Mouse (Mus musculus) induced T-regulatory cell, adult 2 months (primary cell): Measurements from ENCODE around the gene Crb3.

ENCODE experiments used
- DNase-seq: peaks from one replicate; pipeline ENCODE4 v3.0.0-alpha.2; 2012; ENCODE audit warnings: low read depth

Crb3 gene

DNA sequence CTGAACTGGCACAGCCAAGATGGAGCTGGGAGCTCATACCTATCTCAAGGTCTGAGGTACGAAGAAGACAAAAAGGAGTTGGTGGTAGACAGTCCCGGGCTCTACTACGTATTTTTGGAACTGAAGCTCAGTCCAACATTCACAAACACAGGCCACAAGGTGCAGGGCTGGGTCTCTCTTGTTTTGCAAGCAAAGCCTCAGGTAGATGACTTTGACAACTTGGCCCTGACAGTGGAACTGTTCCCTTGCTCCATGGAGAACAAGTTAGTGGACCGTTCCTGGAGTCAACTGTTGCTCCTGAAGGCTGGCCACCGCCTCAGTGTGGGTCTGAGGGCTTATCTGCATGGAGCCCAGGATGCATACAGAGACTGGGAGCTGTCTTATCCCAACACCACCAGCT, 48.2 kb downstream of the Crb3 start:
- no peak for DNase-seq

DNA sequence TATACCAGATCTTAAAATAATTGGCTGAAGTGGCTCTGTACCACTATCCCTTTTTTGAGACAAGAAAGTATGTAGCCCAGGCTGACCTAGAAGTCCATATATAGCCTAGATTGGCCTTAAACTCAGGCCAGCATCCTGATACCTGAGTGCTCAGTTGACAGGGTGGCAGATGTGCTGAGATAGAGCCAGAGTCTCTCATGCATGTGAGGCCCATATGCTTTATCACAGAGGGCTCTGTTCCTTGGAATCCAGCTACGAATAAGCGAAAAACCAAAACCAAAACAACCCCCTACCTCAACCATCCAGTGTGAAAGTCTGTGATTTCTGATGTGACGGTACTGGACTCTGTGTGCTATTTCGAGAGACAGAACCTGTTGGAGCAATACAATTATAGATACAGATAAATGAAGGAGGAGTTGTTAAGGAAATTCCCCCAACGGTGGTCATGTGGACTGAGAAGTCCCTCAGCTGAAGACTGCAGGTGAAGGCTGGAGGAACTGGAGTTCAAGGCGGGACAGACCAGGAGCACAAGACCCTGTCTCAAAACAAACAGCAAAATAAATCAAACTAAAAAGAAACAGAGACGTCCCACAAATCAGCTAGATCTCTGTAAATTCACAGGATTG, 49.2 kb downstream of the Crb3 start:
- no peak for DNase-seq

DNA sequence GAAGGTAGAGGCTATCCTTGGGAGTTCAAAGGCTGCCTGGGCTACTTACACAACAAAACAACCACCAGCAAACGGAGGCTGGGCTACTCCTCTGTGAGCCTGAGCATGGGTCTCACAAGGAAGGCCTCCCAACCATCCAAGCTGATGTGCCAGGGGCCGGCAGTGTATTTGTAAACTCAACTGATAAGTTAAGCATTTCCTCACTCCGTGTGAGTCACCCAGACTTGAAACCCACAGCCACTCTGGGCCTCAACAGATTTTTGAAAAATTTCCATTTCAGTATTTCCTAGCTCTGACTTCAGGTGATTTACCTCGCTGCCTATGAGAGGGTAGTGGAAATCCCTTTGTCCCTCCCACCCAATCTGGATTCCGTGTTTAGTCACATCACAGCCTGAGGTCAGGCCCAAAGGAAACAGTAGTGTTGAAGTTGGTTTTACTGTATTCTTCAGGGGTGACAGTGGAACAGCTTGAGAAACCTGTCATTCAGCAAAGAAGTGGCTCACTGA, 49.8 kb downstream of the Crb3 start:
- DNase-seq = peak; percentile 82

DNA sequence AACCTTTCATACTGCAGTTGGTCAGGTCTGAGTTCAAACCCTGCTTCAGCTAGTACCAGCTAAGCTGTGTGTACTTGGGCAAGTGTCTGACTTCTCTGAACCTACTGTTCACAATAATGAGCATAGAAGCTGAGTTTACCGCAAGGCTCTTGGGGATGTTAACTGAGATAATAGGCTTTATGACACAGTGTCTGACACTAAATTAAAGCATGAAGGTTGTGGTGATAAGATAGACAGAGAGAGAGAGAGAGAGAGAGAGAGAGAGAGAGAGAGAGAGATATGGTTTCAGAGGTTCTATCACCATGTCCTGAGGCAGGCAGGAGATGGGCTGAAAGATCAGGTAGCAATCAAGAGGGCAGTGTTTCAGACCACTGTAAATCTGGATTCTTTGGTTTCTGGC, 51.1 kb downstream of the Crb3 start:
- no peak for DNase-seq

DNA sequence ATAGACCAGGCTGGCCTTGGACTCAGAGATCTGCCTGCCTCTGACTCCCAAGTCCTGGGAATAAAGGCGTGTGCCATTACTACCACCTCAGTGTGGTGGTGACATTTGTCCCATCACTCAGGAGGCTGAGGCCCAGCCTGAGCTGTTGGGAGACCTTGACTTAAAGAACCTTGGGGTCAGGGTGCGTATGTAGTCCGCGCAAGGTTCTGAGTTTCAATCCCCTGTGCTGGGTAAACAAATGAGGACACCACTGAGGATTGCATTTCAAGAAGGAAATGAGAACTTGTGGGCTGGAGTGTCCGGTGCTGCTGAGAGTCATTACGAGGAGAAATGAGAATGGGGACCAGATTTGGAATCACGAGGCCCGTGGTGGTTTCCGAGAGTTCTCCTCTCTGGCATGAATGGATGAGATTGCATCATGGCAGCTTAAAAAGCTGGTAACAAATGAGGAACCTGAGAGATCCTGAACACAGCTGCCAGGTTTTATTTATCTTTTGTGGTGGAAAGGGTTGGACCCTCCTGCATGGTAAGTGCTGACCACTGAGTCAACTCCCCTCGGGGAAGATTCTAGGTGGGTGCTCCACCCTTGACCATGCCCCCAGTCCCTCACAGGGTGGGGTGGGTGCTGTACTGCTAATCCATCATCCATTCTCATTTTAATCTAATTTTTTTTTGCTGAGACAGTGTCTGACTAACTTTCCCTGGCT, 54.0 kb downstream of the Crb3 start:
- no peak for DNase-seq
